Mouse (Mus musculus): ENCODE results near the gene Pdcd1lg2.
"Not testable (repeated sequence)": the region's sequence is repeated elsewhere in the genome, so short reads cannot be mapped to it uniquely, and the experiment has no call there.

Pdcd1lg2 gene

DNA sequence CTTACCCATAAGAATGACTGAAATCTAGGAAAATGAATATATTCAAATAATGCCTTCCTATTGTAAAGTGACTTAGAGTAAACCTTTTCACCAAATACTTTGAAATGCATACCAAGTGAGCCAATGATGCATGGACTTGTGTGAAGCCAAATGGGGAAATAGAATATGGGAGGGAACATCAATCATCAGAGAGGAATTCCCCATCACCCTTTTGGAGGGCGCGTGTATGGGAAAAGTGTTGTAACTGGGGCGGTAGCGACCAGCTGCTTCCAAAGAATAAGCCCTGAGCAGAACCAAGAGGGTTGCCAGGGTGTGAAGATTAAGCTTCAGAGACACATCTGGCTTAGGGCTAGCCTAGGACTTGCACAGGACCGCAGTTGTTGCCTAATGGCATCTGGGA is 27.4 kb upstream of the Pdcd1lg2 start:
- no peak for DNase-seq (ENCODE audit: low spot score in 2 of 2)

- no peak for DNase-seq (ENCODE audit: low spot score in 2 of 2)
These were observed 26.3 kb upstream of the Pdcd1lg2 start for GRCm38 (mm10) chr19:29384412-29384811.

- DNase-seq (ENCODE audit: low spot score in 2 of 2), result no peak
These were observed 25.7 kb upstream of the Pdcd1lg2 start for GRCm38 (mm10) chr19:29384994-29385393.

DNA sequence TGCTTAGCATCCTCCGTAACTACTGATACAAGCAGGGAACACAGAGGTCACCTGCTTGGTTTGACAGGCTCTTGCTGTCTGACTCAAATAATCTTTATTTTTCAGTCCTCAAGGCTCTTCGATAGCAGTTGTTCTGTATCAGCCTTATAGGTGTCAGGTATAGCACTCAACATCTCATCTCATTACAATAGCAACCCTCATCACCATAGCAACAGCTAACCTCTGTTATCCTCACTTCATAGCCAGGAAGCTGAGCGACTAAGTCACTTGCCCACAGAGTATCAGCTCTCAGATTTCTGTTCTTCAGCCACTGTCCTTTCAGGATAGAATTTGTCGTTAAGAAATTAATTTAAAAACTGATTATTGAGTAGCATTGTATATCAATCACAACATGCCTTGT is 24.9 kb upstream of the Pdcd1lg2 start:
- DNase-seq (ENCODE audit: low spot score in 2 of 2), result no peak

DNA sequence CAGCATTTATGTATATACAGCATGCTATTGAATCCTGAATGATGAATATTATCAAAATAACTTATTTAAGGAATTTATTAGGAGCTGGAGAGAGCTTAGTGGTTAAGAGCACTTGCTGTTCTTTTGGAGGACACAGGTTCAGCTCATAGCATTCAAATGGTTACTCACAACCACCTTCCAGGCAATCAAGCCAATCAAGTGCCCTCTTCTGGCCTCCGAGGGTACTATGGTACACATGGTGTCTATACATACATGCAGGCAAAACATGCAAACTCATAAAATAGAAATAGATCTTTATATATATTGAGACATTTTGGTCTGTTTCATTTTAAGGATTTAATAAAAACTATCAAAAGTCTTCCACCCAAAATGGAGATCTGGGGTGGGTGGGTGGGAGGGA is 21.9 kb upstream of the Pdcd1lg2 start:
- DNase-seq (ENCODE audit: low spot score in 2 of 2), result no peak

DNA sequence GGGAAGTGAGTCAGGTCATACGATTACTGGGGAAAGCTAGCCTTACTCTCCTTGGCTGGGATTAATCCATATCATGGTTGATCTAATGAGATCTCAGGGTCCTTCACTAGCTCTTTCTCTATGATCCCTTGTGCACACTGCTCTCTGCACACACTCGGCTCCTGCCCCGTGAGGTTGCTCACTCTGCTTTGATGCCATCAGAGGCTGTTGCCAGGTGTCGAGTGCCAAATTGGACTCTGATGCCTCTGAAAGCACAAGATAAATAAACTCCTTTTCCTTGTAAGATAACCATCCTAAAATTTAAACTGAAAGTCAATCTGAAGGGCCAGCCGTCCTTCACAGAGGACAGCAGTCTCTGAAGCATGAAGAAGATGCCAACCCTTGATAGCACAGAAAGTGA is 20.2 kb upstream of the Pdcd1lg2 start:
- no peak for DNase-seq (ENCODE audit: low spot score in 2 of 2)

DNA sequence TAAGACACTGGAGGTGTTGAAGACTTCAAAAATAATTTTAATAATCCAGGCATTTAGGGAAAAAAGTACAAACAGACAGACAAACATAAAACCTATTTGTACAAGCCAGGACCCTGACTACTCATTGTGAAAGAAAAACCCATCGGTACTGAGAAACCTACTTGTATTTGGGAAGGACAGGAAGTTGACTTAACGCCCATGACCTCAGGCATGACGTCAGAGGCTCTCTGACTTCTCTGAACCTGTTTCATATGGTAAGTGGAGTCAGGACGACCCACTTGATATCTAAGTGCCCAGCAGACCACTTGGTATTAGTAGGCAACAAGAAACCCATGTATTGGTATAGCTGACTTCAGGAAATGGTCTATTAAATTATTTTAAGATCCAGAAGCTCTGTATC is 19.4 kb upstream of the Pdcd1lg2 start:
- DNase-seq (ENCODE audit: low spot score in 2 of 2), result no peak

DNA sequence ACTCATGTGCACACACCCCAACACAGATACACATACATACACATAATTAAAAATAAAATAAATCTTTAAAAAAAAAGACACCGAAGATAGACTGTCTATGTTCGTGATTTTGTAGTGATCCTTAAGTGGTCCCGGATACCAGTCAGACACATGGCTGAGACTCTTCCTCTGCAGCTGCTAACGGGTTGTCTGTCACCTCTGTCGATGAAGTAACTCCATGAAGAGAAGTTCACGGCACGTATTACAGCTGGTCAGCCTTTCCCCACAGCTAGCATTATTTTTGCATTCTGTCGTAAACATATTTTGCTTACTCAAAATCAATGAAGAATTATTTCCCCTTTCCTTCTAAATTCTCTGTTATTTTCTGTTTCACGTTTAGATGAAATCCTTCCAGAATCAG is 17.4 kb upstream of the Pdcd1lg2 start:
- DNase-seq (ENCODE audit: low spot score in 2 of 2), result no peak

GRCm38 (mm10) chr19:29394721-29395120 is 16.0 kb upstream of the Pdcd1lg2 start:
- no peak for DNase-seq (ENCODE audit: low spot score in 2 of 2)

- DNase-seq (ENCODE audit: low spot score in 2 of 2), result no peak
These were observed 14.4 kb upstream of the Pdcd1lg2 start for GRCm38 (mm10) chr19:29396353-29396752.

GRCm38 (mm10) chr19:29399786-29400185 is 10.9 kb upstream of the Pdcd1lg2 start:
- no peak for DNase-seq (ENCODE audit: low spot score in 2 of 2)

GRCm38 (mm10) chr19:29400466-29400865 is 10.3 kb upstream of the Pdcd1lg2 start:
- DNase-seq (ENCODE audit: low spot score in 2 of 2), result no peak

DNA sequence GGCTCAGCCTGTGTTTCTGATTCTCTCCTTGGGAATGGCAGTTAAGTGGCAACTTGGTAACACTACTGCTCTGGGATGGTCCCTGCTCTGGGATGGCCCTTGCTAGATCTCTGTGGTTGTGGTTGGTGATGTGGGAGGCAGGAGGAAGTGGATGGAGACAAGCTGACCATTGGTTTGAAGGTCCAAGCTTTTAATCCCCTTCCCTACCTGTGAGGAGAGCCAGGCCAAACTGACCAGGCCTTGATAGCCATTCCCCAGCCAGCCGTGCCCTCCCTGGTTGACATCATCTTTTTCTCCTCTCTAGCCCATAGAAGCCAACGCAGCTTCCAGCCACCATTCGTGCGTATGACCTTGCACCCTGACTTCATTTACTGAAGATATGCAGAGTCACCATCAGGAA is 8.1 kb upstream of the Pdcd1lg2 start:
- no peak for DNase-seq (ENCODE audit: low spot score in 2 of 2)

DNA sequence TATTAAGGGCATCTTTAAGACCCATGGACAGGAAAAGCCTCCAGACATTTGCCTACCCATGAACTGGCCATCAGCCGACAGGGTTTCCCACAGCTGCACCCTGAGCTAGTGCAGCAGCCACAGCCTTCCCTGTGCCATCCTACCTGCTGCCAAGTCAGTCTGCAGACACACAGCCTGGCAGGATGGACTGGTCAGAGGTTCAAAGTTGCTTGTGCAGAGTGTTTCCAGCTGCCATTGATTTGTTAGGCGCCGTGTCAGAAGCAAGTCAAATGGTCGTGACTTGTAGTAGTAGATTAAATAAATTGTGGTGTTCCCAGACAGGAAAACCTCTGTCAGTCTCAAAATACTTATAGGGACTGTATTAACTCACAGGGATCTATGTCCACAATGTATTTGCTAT is 7.5 kb upstream of the Pdcd1lg2 start:
- no peak for DNase-seq (ENCODE audit: low spot score in 2 of 2)

- DNase-seq (ENCODE audit: low spot score in 2 of 2), result no peak
These were observed 5.3 kb upstream of the Pdcd1lg2 start for GRCm38 (mm10) chr19:29405388-29405787.

DNA sequence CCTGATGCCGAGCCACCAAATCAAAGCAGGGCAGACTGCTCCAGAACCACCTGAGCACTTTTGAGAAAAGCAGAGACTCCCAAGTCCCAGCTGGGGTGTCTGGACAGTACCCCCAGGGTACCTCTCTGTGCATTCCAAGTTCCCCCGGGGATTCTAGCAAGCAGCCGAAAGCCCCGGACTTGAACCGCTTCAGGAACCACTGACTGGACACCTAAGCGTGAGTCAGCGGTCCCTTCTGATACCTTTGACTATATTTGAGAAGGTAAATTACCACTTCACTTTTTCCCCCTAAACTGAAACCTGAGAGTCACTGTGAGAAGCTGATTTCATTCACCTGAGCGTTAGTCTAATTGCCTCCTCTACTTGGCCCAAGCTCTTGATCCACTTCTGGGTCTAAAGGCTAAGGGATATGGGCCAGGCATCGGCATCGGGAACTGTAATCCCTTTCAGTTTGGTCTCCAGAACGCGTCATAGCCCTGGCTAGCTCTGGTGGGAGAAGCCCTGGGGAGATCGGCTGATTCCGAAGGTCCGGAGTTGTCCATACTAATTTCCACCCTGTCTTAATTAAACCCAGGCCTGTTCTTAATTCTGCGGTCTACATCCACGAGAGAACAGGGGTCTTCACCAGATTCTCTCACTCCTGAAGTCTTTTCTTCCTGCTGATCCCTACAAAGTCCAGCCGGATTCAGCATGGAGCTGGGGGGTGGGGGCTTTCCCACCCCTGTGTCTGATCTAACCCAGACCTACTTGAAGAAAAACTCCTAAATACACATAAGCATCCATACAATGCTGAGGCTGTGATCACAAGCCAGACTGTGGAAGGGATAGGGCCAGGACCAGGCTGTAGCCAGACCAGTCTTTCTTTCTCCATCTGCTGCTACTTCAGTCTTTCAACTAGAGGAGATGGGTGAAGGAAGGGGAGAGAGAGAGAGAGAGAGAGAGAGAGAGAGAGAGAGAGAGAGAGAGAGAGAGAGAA is 4.4 kb upstream of the Pdcd1lg2 start:
- DNase-seq (ENCODE audit: low spot score in 2 of 2), result no peak

GRCm38 (mm10) chr19:29412476-29413420 is 2.0 kb downstream of the Pdcd1lg2 start:
- no peak for DNase-seq (ENCODE audit: low spot score in 2 of 2)

DNA sequence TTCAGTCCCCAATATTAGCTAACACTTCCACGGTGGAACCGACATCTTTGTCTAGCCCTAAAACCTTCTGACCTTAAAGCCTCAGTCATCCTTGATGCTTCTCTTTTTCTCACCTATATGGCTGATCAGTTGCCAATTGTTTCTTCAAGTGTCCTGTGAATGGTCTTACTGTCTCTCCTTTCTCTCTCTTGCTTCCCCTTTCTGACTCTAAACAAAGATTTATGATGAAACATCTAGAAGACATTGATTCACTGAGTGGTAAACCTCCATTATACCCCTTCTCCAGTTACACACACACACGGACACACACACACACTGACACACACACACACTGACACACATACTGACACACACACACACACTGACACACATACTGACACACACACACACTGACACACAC is 3.8 kb downstream of the Pdcd1lg2 start:
- no peak for DNase-seq (ENCODE audit: low spot score in 2 of 2)

DNA sequence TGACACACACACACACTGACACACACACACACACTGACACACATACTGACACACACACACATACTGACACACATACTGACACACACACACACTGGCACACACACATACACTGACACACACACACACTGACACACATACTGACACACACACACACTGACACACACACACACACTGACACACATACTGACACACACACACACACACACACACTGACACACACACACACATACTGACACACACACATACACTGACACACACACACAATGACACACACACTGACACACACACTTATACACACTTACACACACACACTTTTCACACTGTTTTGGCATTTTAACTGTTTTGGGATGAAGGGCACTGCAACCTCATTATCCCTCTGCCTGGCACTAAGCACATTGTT is 4.2 kb downstream of the Pdcd1lg2 start:
- not testable (repeated sequence) for DNase-seq (ENCODE audit: low spot score in 2 of 2)

DNA sequence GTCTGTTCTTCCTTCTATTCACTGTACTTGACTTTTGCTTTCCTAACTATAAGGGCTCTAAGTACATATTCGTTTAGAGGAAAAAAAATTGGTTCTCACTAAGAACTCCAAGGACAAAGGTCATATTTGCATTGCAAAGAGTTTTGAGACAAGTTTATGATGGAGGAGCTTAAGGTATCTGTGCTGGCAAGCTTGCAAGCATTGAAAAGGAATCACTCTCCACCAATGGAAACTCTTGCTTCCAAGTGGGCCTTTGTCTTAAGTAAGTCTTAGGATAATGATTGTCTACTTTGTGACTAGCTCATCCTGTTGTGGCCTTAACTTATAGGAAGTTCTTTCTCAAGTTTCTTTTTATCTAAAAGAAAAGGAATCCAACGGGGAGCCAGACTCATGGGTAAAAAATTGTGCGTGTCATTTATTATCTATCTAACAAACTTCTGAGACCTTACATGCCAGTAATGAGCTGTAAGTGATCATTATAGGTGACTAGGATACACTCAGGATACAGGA is 5.7 kb downstream of the Pdcd1lg2 start:
- DNase-seq (ENCODE audit: low spot score in 2 of 2), result no peak

GRCm38 (mm10) chr19:29417188-29417587 is 6.5 kb downstream of the Pdcd1lg2 start:
- DNase-seq (ENCODE audit: low spot score in 2 of 2), result no peak

GRCm38 (mm10) chr19:29417894-29418293 is 7.2 kb downstream of the Pdcd1lg2 start:
- no peak for DNase-seq (ENCODE audit: low spot score in 2 of 2)

Data from spleen, postnatal 14 days (tissue).